Mouse (Mus musculus) embryonic facial prominence, embryonic 10.5 days (tissue): ENCODE measurements around the gene Crocc2. TPM values are rescaled to one million over a fixed set of nuclear protein-coding genes. Genes with fewer than 3 reads are reported as not detected.
A peak's percentile ranks its signal among the peaks of the same experiment; 100 is the strongest.

Experiments used
- DNase-seq: peaks from one replicate; pipeline ENCODE4 v3.0.0-alpha.2; 2017; ENCODE audit warnings: low spot score
- H3K27ac ChIP-seq: fragments of 300-500 bp; sonication (generic); replicated peaks from 2 replicates; pipeline ENCODE4 v1.5.1; 2016; ENCODE audit warnings: mild to moderate bottlenecking
- H3K27me3 ChIP-seq: fragments of 300-500 bp; sonication (generic); replicated peaks from 2 replicates; pipeline ENCODE4 v1.6.1; 2016; ENCODE audit warnings: low read depth, mild to moderate bottlenecking; ENCODE audit not compliant: poor library complexity, severe bottlenecking
- H3K36me3 ChIP-seq: fragments of 300-500 bp; sonication (generic); replicated peaks from 2 replicates; pipeline ENCODE4 v1.6.1; 2016; ENCODE audit warnings: mild to moderate bottlenecking, moderate library complexity
- H3K4me1 ChIP-seq: fragments of 300-500 bp; sonication (generic); 2 replicates; pipeline ENCODE4 v1.6.1; 2016
- H3K4me3 ChIP-seq: fragments of 300-500 bp; sonication (generic); 2 replicates; pipeline ENCODE4 v1.5.1; 2016; ENCODE audit warnings: mild to moderate bottlenecking, moderate library complexity
- H3K9me3 ChIP-seq: fragments of 300-500 bp; sonication (generic); 2 replicates; pipeline ENCODE4 v1.6.1; 2016; ENCODE audit warnings: mild to moderate bottlenecking
- WGBS: fragments of 180-500 bp; shearing (Covaris S2); methylation state at CpG from one replicate; pipeline ENCODE4 v1.1.7; 2016; 5-methylcytosine and 5-hydroxymethylcytosine counted together
- microRNA-seq: library from miRNA; unstranded; fragments of <30 nt; microRNA quantifications from one replicate; pipeline ENCODE4, GENCODE M21; 2017
- polyA plus RNA-seq: library from polyadenylated mRNA; unstranded; fragments of >200 nt; fragmentation: Nextera tagmentation; extraction: Ambion mirVana; gene quantifications from 2 replicates; pipeline ENCODE4 v1.2.1, GENCODE M21; 2016

The Crocc2 gene
- polyA plus RNA-seq, 1 experiment from 2014 or later: 0.19 TPM

- Histone ChIP-seq H3K36me3 (no peaks in the 10 kb centered on the region; the same call in 1 of the 2 replicates), H3K27ac (no peak overlapping the region)
- WGBS: 64% methylated on average over 3 of the region's 3 CpGs
Measured at GRCm38 (mm10) chr1:93270516-93271240, 102.2 kb downstream of the Crocc2 start.

GRCm38 (mm10) chr1:93271751-93272150, 103.2 kb downstream of the Crocc2 start:
- WGBS: 74% methylated on average over 6 of the region's 6 CpGs
- Histone ChIP-seq H3K36me3 (no peaks in the 10 kb centered on the region; the same call in 1 of the 2 replicates), H3K4me3 (no peak overlapping the region), H3K27me3 (no peaks in the 10 kb centered on the region), H3K27ac (no peak overlapping the region), H3K9me3 (no peaks in the 10 kb centered on the region), H3K4me1 (peaks cover 12% of the 10 kb centered on the region)
- DNase-seq: no peak

More at GRCm38 (mm10) chr1:93270516-93271240, 102.2 kb downstream of the Crocc2 start:
- H3K27me3 ChIP-seq: no peaks in the 10 kb centered on the region
- H3K4me1 ChIP-seq: peaks cover 14% of the 10 kb centered on the region
- no peak overlapping the region for H3K4me3 ChIP-seq
- H3K9me3 ChIP-seq: no peaks in the 10 kb centered on the region
- no peak for DNase-seq

GRCm38 (mm10) chr1:93272409-93272821, 103.9 kb downstream of the Crocc2 start:
- Histone ChIP-seq H3K9me3 (no peaks in the 10 kb centered on the region), H3K27me3 (no peaks in the 10 kb centered on the region), H3K27ac (no peak overlapping the region), H3K4me3 (peak overlapping the region; percentile 9; the same call in 1 of the 2 replicates), H3K4me1 (peaks cover 5% of the 10 kb centered on the region; the same call in 1 of the 2 replicates), H3K36me3 (no peaks in the 10 kb centered on the region; the same call in 1 of the 2 replicates)
- peak; percentile 80 for DNase-seq
- WGBS: 2% methylated on average over 16 of the region's 16 CpGs

GRCm38 (mm10) chr1:93275561-93275960, 107.0 kb downstream of the Crocc2 start:
- WGBS: 79% methylated on average over 6 of the region's 6 CpGs
- no peak for DNase-seq

GRCm38 (mm10) chr1:93277041-93277440, 108.5 kb downstream of the Crocc2 start:
- 82% methylated on average over 7 of the region's 7 CpGs for WGBS
- Histone ChIP-seq H3K27me3 (no peaks in the 10 kb centered on the region), H3K27ac (no peak overlapping the region), H3K4me3 (no peak overlapping the region), H3K36me3 (no peaks in the 10 kb centered on the region; the same call in 1 of the 2 replicates), H3K4me1 (peaks cover 8% of the 10 kb centered on the region), H3K9me3 (no peaks in the 10 kb centered on the region)
- DNase-seq: no peak

More at GRCm38 (mm10) chr1:93275561-93275960, 107.0 kb downstream of the Crocc2 start:
- H3K4me3 ChIP-seq: no peak overlapping the region
- no peaks in the 10 kb centered on the region for H3K9me3 ChIP-seq
- H3K4me1 ChIP-seq: peaks cover 8% of the 10 kb centered on the region
- no peaks in the 10 kb centered on the region; the same call in 1 of the 2 replicates for H3K36me3 ChIP-seq
- H3K27ac ChIP-seq: no peak overlapping the region
- no peaks in the 10 kb centered on the region for H3K27me3 ChIP-seq

Small RNA genes lying within 50 kb of the gene (microRNA-seq; reads per million reads assigned to microRNA genes)
- gene Mir6901: not detected

Other genes with a start within 250 kb of the Crocc2 start
- gene Capn10, start 234.3 kb upstream of the Crocc2 start, polyA plus RNA-seq: 37.7 and 42.0 TPM in 2 replicates
- 0.13 and 0.19 TPM in 2 replicates for gene Gpr35, start 217.9 kb upstream of the Crocc2 start, polyA plus RNA-seq
- not detected in 2 replicates for gene Aqp12, start 162.4 kb upstream of the Crocc2 start, polyA plus RNA-seq
- 23.9 and 27.5 TPM in 2 replicates for gene Kif1a, start 66.8 kb upstream of the Crocc2 start, polyA plus RNA-seq
- gene Agxt, start 33.5 kb upstream of the Crocc2 start, polyA plus RNA-seq: not detected in 2 replicates
- 0.87 and 1.5 TPM in 2 replicates for gene 2310007B03Rik, start 7.8 kb upstream of the Crocc2 start, polyA plus RNA-seq
- gene Sned1, start 67.1 kb downstream of the Crocc2 start, polyA plus RNA-seq: 6.5 and 9.6 TPM in 2 replicates
- gene Mterf4, start 137.2 kb downstream of the Crocc2 start, polyA plus RNA-seq: 35.8 and 38.2 TPM in 2 replicates
- gene Ppp1r7, start 174.1 kb downstream of the Crocc2 start, polyA plus RNA-seq: 78.8 and 84.4 TPM in 2 replicates
- 30.9 and 31.1 TPM in 2 replicates for gene Pask, start 174.8 kb downstream of the Crocc2 start, polyA plus RNA-seq
- gene Ano7, start 205.2 kb downstream of the Crocc2 start, polyA plus RNA-seq: 0.14 and 0.84 TPM in 2 replicates